Mouse (Mus musculus): ENCODE data around the gene Zkscan3. TPM values are rescaled to one million over a fixed set of nuclear protein-coding genes. Genes with fewer than 3 reads are reported as not detected.

The Zkscan3 gene
- total RNA-seq (2021): 10 to 100 TPM; 15.9 to 16.8 TPM
- long read RNA-seq, experiment 1, transcript Zkscan3-201 (6 exons, 2,561 nt): minor isoform, 5 of 16 reads
- long read RNA-seq, experiment 1, transcript Zkscan3-203 (6 exons, 2,600 nt): major isoform, 8 of 16 reads
- long read RNA-seq, experiment 1, partial matches to known transcripts: 0 of 16 reads
- long read RNA-seq, experiment 1, other reads (novel, unspliced or antisense): 3 of 16 reads
- long read RNA-seq, experiment 2, transcript Zkscan3-201 (6 exons, 2,561 nt): major isoform, 8 of 15 reads
- long read RNA-seq, experiment 2, partial matches to known transcripts: 1 of 15 reads
- long read RNA-seq, experiment 2, other reads (novel, unspliced or antisense): 5 of 15 reads

GRCm38 (mm10) chr13:21402287-21402846, at the start of gene Zkscan3:
Gene Zkscan3 (minus strand): TSS chr13:21402755.
- DNase-seq: peak; percentile 80

- DNase-seq: no peak
Measured at GRCm38 (mm10) chr13:21447856-21448614, 45.5 kb upstream of the Zkscan3 start.

- DNase-seq: no peak
Measured at GRCm38 (mm10) chr13:21446796-21447195, 44.2 kb upstream of the Zkscan3 start.

GRCm38 (mm10) chr13:21441207-21441572, 38.6 kb upstream of the Zkscan3 start:
- no peak for DNase-seq

GRCm38 (mm10) chr13:21440503-21441206, 38.1 kb upstream of the Zkscan3 start, which contains the start of gene Pgbd1:
Gene Pgbd1 (minus strand): TSS chr13:21441058.
- DNase-seq: peak; percentile 28

GRCm38 (mm10) chr13:21435476-21435875, 32.9 kb upstream of the Zkscan3 start:
- no peak for DNase-seq

- DNase-seq: no peak
Measured at GRCm38 (mm10) chr13:21427631-21428030, 25.1 kb upstream of the Zkscan3 start.

GRCm38 (mm10) chr13:21423301-21423700, 20.7 kb upstream of the Zkscan3 start:
- no peak for DNase-seq

- DNase-seq: no peak
Measured at GRCm38 (mm10) chr13:21418865-21419264, 16.3 kb upstream of the Zkscan3 start.

GRCm38 (mm10) chr13:21417298-21418010, 14.9 kb upstream of the Zkscan3 start:
- no peak for DNase-seq

GRCm38 (mm10) chr13:21415750-21416149, 13.2 kb upstream of the Zkscan3 start:
- DNase-seq: no peak

- DNase-seq: no peak
Measured at GRCm38 (mm10) chr13:21415266-21415665, 12.7 kb upstream of the Zkscan3 start.

- DNase-seq: no peak
Measured at GRCm38 (mm10) chr13:21414231-21415212, 12.0 kb upstream of the Zkscan3 start.

- DNase-seq: no peak
Measured at GRCm38 (mm10) chr13:21408805-21409459, 6.4 kb upstream of the Zkscan3 start.

- peak; percentile 83 for DNase-seq
Measured at GRCm38 (mm10) chr13:21407969-21408804, 5.6 kb upstream of the Zkscan3 start.

GRCm38 (mm10) chr13:21407341-21407740, 4.8 kb upstream of the Zkscan3 start:
- DNase-seq: no peak

- no peak for DNase-seq
Measured at GRCm38 (mm10) chr13:21402848-21403247, 293 bp upstream of the Zkscan3 start.

GRCm38 (mm10) chr13:21401636-21402286, 794 bp downstream of the Zkscan3 start:
- no peak for DNase-seq

Data from gastrocnemius, postnatal 25 days (tissue).